Mouse (Mus musculus) hindbrain, postnatal 0 days (tissue): ENCODE data around the gene Ehd4. TPM values are rescaled to one million over a fixed set of nuclear protein-coding genes. Genes with fewer than 3 reads are reported as not detected.

Source experiments
- ATAC-seq: fragments of 200-750 bp; cut with Nextera tagmentation; 2 replicates; pipeline ENCODE4 v1.8.0; 2017; ENCODE audit warnings: mild to moderate bottlenecking, moderate TSS enrichment, moderate library complexity
- DNase-seq: peaks from one replicate; pipeline ENCODE4 v3.0.0-alpha.2; 2015; ENCODE audit warnings: low spot score
- H3K27ac ChIP-seq: fragments of 300-500 bp; sonication (generic); 2 replicates; pipeline ENCODE4 v1.5.1; 2014; ENCODE audit warnings: mild to moderate bottlenecking
- H3K27me3 ChIP-seq: fragments of 300-500 bp; sonication (generic); 2 replicates; pipeline ENCODE4 v1.6.1; 2014; ENCODE audit warnings: low read length, mixed read lengths; ENCODE audit not compliant: insufficient read depth
- H3K36me3 ChIP-seq: fragments of 300-500 bp; sonication (generic); 2 replicates; pipeline ENCODE4 v1.6.1; 2014; ENCODE audit warnings: low read length, mixed read lengths; ENCODE audit not compliant: insufficient read depth
- H3K4me1 ChIP-seq: fragments of 300-500 bp; sonication (generic); 2 replicates; pipeline ENCODE4 v1.6.1; 2014; ENCODE audit warnings: antibody characterized with exemption, low read length, mixed read lengths; ENCODE audit not compliant: insufficient read depth
- H3K4me2 ChIP-seq: fragments of 300-500 bp; sonication (generic); 2 replicates; pipeline ENCODE4 v1.6.1; 2014; ENCODE audit warnings: low read depth, mild to moderate bottlenecking, low read length, moderate library complexity, mixed read lengths
- H3K4me3 ChIP-seq: fragments of 300-500 bp; sonication (generic); 2 replicates; pipeline ENCODE4 v1.5.1; 2014; ENCODE audit warnings: low read length
- H3K9ac ChIP-seq: fragments of 300-500 bp; sonication (generic); replicated peaks from 2 replicates; pipeline ENCODE4 v1.6.1; 2014; ENCODE audit warnings: mild to moderate bottlenecking, low read length, moderate library complexity, mixed read lengths
- H3K9me3 ChIP-seq: fragments of 300-500 bp; sonication (generic); 2 replicates; pipeline ENCODE4 v1.6.1; 2016; ENCODE audit warnings: low read length, mixed read lengths
- CTCF ChIP-seq: IDR thresholded peaks from 2 replicates; pipeline ENCODE4 v1.5.1; 2016; ENCODE audit warnings: antibody characterized with exemption, control low read depth, low read depth
- WGBS: fragments of 180-500 bp; shearing (Covaris S2); extraction: QIAGEN DNeasy Blood & Tissue Kit; methylation state at CpG from one replicate; pipeline ENCODE4 v1.1.7; 2014; 5-methylcytosine and 5-hydroxymethylcytosine counted together
- polyA plus RNA-seq: library from polyadenylated mRNA; unstranded; fragments of >200 nt; fragmentation: Nextera tagmentation; extraction: Ambion mirVana; gene quantifications from 2 replicates; pipeline ENCODE4 v1.2.1, GENCODE M21; 2015
- total RNA-seq: library from RNA; depleted of rRNA; stranded (reverse); fragments of >200 nt; gene quantifications from 2 replicates; pipeline ENCODE4 v1.2.3, GENCODE M21; 2014

Ehd4 gene
- total and polyA plus RNA-seq, 2 experiments from 2014 or later = 6.3 to 24.6 TPM

DNA sequence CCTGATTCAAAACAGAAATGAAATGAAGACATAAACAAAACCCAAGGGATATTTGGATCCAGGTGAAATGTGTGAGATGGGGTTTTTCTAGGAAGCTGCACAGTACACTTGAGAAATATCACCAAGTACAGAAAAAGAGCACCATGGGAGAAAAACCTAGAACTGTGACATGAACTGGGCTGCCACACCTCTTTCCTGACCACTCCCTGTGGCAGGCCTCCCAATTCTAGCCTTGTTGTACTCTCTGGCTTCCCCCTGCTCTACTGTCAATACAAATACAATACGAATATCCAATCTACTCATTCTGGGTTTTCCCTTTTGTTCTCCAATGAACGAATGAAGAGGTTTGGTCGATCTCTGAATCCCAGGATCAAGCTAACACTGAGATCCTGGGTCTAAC is 40.4 kb downstream of the Ehd4 start:
- Histone ChIP-seq H3K4me2 (no peak overlapping the region), H3K36me3 (no peaks in the 10 kb centered on the region), H3K27me3 (no peaks in the 10 kb centered on the region), H3K27ac (no peak overlapping the region), H3K9ac (no peak overlapping the region), H3K4me1 (no peaks in the 10 kb centered on the region), H3K9me3 (no peaks in the 10 kb centered on the region), H3K4me3 (no peak overlapping the region)
- 93% methylated on average over 3 of the region's 3 CpGs for WGBS
- ATAC-seq (no peak), DNase-seq (no peak)
- TF ChIP-seq CTCF = no peak

DNA sequence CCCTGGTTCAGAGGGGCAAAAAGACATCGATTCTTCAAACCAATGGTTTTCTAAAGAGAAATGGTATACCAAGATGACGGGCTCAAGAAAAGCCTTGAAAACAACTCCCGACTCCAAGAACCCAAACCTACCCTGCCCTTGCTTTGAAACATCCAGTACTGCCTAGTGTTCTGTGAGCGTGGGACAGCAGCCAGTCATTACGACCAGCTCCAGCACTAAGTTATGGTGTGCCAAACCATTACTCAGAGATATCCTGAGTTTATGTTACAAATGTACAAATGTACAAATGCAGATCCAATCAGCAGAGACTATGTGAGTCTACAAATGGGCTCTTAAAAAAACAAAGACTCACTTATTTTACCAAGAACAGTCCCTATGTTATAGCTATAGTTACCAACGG is 40.9 kb downstream of the Ehd4 start:
- no peaks in the 10 kb centered on the region for H3K27me3 ChIP-seq
- WGBS = 85% methylated on average over 6 of the region's 6 CpGs
- no peaks in the 10 kb centered on the region for H3K36me3 ChIP-seq
- H3K9me3 ChIP-seq = no peaks in the 10 kb centered on the region
- H3K9ac ChIP-seq = no peak overlapping the region
- no peak for TF ChIP-seq CTCF
- no peak for ATAC-seq
- DNase-seq = no peak
- no peak overlapping the region for H3K4me2 ChIP-seq
- H3K4me3 ChIP-seq = no peak overlapping the region
- H3K27ac ChIP-seq = no peak overlapping the region
- H3K4me1 ChIP-seq = no peaks in the 10 kb centered on the region

DNA sequence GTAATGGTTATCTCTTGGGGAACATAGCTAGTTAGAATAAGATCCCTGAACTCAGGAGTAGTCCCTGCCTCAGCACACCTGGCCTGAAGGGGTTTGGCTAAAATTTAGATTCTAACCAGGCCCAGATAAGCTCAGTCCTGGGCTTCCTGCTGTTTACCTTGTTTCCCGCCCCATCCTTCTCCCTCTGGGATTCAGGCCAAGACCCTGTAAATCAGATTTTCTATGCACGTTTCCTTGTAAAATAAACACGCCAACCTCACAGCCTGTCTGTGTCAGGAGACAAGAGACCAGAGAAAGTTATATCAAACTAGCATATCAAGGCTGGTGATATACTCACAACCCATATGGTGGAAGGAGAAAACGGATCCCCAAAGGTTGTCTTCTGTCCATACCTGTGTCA is 42.8 kb downstream of the Ehd4 start:
- no peaks in the 10 kb centered on the region for H3K4me1 ChIP-seq
- no peaks in the 10 kb centered on the region for H3K36me3 ChIP-seq
- no peak for TF ChIP-seq CTCF
- H3K27me3 ChIP-seq = no peaks in the 10 kb centered on the region
- 49% methylated on average over 4 of the region's 4 CpGs for WGBS
- H3K9ac ChIP-seq = no peak overlapping the region
- DNase-seq (no peak), ATAC-seq (no peak)
- H3K4me2 ChIP-seq = no peak overlapping the region
- H3K4me3 ChIP-seq = no peak overlapping the region
- H3K27ac ChIP-seq = no peak overlapping the region
- no peaks in the 10 kb centered on the region for H3K9me3 ChIP-seq

DNA sequence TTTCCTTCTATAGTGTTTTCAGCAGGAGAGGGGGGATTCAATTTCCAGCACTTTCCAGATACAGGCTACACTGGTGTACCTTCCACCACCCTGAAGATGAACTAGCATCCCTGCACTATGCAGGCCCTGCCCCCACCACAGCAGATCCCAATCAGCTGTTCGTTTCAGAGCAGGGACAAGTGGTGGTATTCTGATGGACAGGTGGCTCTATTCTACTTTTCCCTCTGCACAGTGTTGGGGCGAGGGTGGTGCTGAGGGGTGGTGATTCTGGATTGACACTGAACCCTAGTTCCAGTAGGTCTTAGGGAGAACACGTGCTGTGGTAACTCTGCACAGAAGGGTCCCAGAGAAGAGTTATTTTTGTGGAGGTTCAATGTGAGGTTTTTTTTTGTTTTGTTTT is 43.2 kb downstream of the Ehd4 start:
- ATAC-seq (no peak), DNase-seq (no peak)
- Histone ChIP-seq H3K4me1 (no peaks in the 10 kb centered on the region), H3K9ac (no peak overlapping the region), H3K9me3 (no peaks in the 10 kb centered on the region), H3K4me3 (no peak overlapping the region), H3K4me2 (no peak overlapping the region), H3K36me3 (no peaks in the 10 kb centered on the region), H3K27me3 (no peaks in the 10 kb centered on the region), H3K27ac (no peak overlapping the region)
- WGBS = 68% methylated on average over 3 of the region's 3 CpGs
- TF ChIP-seq CTCF = no peak

DNA sequence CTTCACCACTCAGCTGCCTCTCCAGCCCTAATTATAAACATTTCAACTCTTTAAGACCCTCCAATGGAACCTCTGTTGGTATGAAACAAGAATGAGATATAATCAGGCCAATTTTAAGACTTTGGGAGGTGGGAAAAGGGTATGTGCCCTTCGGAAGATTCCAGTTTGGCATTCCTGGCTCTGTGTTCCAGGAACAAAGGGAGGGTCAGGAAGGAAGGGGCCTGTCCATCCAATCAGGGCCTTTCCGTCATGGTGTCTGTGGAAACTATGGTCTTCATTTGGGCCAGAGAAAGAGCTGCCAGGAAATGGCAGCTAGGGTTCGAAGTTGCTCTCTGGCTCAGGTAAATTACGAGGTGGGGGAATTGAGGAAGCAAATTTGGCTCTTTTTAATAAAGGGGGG is 46.3 kb downstream of the Ehd4 start:
- WGBS = 88% methylated on average over 4 of the region's 4 CpGs
- Histone ChIP-seq H3K9me3 (no peaks in the 10 kb centered on the region), H3K4me3 (no peak overlapping the region), H3K36me3 (no peaks in the 10 kb centered on the region), H3K27ac (no peak overlapping the region), H3K9ac (no peak overlapping the region), H3K4me2 (no peak overlapping the region), H3K4me1 (no peaks in the 10 kb centered on the region), H3K27me3 (no peaks in the 10 kb centered on the region)
- DNase-seq (no peak), ATAC-seq (no peak)
- no peak for TF ChIP-seq CTCF

DNA sequence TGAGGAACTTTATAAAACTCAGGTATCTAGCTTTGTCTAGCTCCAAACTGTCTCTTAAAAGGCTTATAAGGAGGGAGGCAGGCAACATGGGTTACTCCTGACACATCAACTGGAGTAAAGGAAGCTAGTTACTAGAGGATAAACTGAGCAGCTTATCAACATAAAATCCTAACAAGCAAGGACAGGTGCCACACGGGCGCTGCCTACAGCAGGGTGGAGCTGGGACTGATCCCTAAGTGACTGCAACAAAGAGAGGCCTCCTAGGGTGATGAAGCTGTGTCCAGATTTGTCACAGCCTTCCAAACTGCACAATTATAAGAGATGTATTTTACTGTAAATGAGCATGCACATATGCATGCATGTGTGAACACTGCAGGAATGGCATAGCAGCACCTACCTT is 47.0 kb downstream of the Ehd4 start:
- Histone ChIP-seq H3K27ac (no peak overlapping the region), H3K4me3 (no peak overlapping the region), H3K36me3 (no peaks in the 10 kb centered on the region), H3K4me2 (no peak overlapping the region), H3K4me1 (no peaks in the 10 kb centered on the region), H3K9ac (no peak overlapping the region), H3K27me3 (no peaks in the 10 kb centered on the region), H3K9me3 (no peaks in the 10 kb centered on the region)
- no peak for DNase-seq
- ATAC-seq = no peak
- TF ChIP-seq CTCF = no peak
- 91% methylated on average over 2 of the region's 2 CpGs for WGBS

DNA sequence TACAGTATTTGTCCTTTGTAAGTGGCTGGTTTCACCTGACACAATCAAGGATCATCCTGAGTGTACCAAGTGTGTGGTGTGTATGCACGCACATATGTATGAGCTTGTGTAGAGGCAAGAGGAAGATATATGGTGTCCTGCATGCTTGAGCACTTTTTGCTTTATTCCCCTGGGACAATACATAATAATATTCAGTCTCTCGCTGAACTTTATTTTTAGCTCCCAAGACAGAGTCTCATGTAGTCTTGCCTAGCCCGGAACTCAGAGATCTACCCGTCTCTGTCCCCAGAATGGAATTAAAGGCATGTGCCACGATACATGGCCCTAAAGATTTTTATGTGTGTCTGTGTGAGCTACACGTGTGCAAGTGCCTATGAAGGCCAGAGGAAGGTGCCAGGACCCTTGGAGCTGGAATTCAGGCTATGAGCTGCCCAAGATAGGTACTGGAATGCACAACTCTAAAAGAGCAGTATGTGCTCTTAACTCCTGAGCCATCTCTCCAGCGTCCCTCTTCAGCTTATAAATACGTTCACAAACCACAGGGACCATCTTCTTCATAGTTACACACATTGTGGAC is 47.9 kb downstream of the Ehd4 start:
- no peak for DNase-seq
- no peak overlapping the region for H3K4me2 ChIP-seq
- 87% methylated on average over 8 of the region's 8 CpGs for WGBS
- H3K9me3 ChIP-seq = no peaks in the 10 kb centered on the region
- TF ChIP-seq CTCF = no peak
- no peaks in the 10 kb centered on the region for H3K27me3 ChIP-seq
- no peaks in the 10 kb centered on the region for H3K4me1 ChIP-seq
- no peaks in the 10 kb centered on the region for H3K36me3 ChIP-seq
- no peak overlapping the region for H3K9ac ChIP-seq
- H3K4me3 ChIP-seq = no peak overlapping the region
- H3K27ac ChIP-seq = no peak overlapping the region
- no peak for ATAC-seq
